Comparison of ENCODE assay signal across 23 mouse cellular contexts in genomic region chr11:94943054-94943453, GRCm38 (mm10). TPM values are rescaled to one million over a fixed set of nuclear protein-coding genes. Genes with fewer than 3 reads are reported as not detected.
A peak's percentile ranks its signal among the peaks of the same experiment; 100 is the strongest.
DNase-seq lines count a peak whose midpoint lies in the region; ATAC-seq and TF ChIP-seq lines count a peak whose summit lies in the region.
"Had no signal": no experiment of that assay in that cellular context is flagged by ENCODE, and none has a peak within 500 bp of the region (broad histone marks: within the 10 kb centered on the region; RNA-seq: fewer than 3 reads in every experiment).

No protein-coding gene starts in this region.

- peaks cover 20% of the 10 kb centered on the region for H3K27me3 ChIP-seq in heart, embryonic 11.5 days (ENCODE audit: control insufficient read depth, insufficient read depth, low read length)
- H3K27me3 ChIP-seq in kidney, embryonic 16.5 days (ENCODE audit: insufficient read depth, low read length), result peaks cover 6% of the 10 kb centered on the region; the same call in 1 of the 2 replicates
- no peaks in the 10 kb centered on the region for H3K27me3 ChIP-seq in embryonic facial prominence, embryonic 15.5 days
- no peaks in the 10 kb centered on the region for H3K27me3 ChIP-seq in myocyte (ENCODE audit: control insufficient read depth, insufficient read depth, insufficient read length)

- no peak overlapping the region for H3K4me2 ChIP-seq in heart, embryonic 11.5 days
- H3K4me2 ChIP-seq in kidney, embryonic 16.5 days (replicated peaks; ENCODE audit: low read depth, low read length), result no peak overlapping the region
- peak overlapping the region; percentile 64; the same call in 1 of the 2 replicates for H3K4me2 ChIP-seq in embryonic facial prominence, embryonic 15.5 days (replicated peaks)
- H3K4me2 ChIP-seq in myocyte (ENCODE audit: low read depth), result no peak overlapping the region
- H3K4me2 ChIP-seq: neural tube, embryonic 12.5 days had no signal

- no peak for TF ChIP-seq CTCF in left cerebral cortex, adult 2 months (IDR thresholded peaks at IDR 0.05)

- H3K4me1 ChIP-seq in heart, embryonic 11.5 days (ENCODE audit: control insufficient read depth, insufficient read depth, low read length), result no peaks in the 10 kb centered on the region
- H3K4me1 ChIP-seq in kidney, embryonic 16.5 days (ENCODE audit: insufficient read depth, low read length), result peaks cover 3% of the 10 kb centered on the region; the same call in 1 of the 2 replicates
- peaks cover 90% of the 10 kb centered on the region for H3K4me1 ChIP-seq in embryonic facial prominence, embryonic 15.5 days

- TF ChIP-seq POLR2A in myocyte (IDR thresholded peaks at IDR 0.05; ENCODE audit: insufficient read length, low read depth), result no peak

- intact Hi-C loops in left cerebral cortex, adult 2 months (cut with DNase I), result loop anchor here (10.0 kb wide), 1 partner anchor 162 kb away; no protein-coding TSS in a partner anchor

- H3K79me2 ChIP-seq in myocyte (ENCODE audit: control insufficient read depth, insufficient read depth), result peaks cover 8% of the 10 kb centered on the region

- peak; percentile 91 for DNase-seq in heart, adult 11 months
- DNase-seq in kidney, postnatal 36 days, result no peak
- DNase-seq in left cerebral cortex, adult 2 months (ENCODE audit: extremely low spot score in 1 of 2, low spot score in 2 of 2), result no peak
- no peak for DNase-seq in cerebellum, postnatal 14 days
- DNase-seq: cerebellum, adult 11-12 months; forebrain, postnatal 0 days; gastrocnemius, postnatal 10 days had no signal

- H3K9me3 ChIP-seq in heart, embryonic 11.5 days (replicated peaks; ENCODE audit: control insufficient read depth, low read length), result no peaks in the 10 kb centered on the region
- no peaks in the 10 kb centered on the region for H3K9me3 ChIP-seq in kidney, embryonic 16.5 days (ENCODE audit: low read length)
- H3K9me3 ChIP-seq in embryonic facial prominence, embryonic 15.5 days (replicated peaks), result no peaks in the 10 kb centered on the region
- H3K9me3 ChIP-seq: G1E; megakaryocyte, embryonic 14.5 days; neural tube, embryonic 12.5 days had no signal

- WGBS in heart, embryonic 11.5 days (ENCODE audit: insufficient replicate concordance), result 72% methylated on average over 15 of the region's 15 CpGs
- 75% methylated on average over 15 of the region's 15 CpGs for WGBS in kidney, embryonic 16.5 days
- WGBS in embryonic facial prominence, embryonic 15.5 days, result 81% methylated on average over 15 of the region's 15 CpGs

- H3ac ChIP-seq in myocyte (ENCODE audit: control insufficient read depth, insufficient read length), result no peak overlapping the region

- H3K27ac ChIP-seq in heart, embryonic 11.5 days (ENCODE audit: low read depth, low read length), result no peak overlapping the region
- H3K27ac ChIP-seq in kidney, embryonic 16.5 days (ENCODE audit: low read length), result peak overlapping the region; percentile 62; the same call in 1 of the 2 replicates
- H3K27ac ChIP-seq in embryonic facial prominence, embryonic 15.5 days (replicated peaks), result peak overlapping the region; percentile 98
- no peak overlapping the region for H3K27ac ChIP-seq in left cerebral cortex, adult 2 months
- H3K27ac ChIP-seq: neural tube, embryonic 12.5 days had no signal

- no peak overlapping the region for H3K9ac ChIP-seq in heart, embryonic 11.5 days (ENCODE audit: low read depth, low read length)
- H3K9ac ChIP-seq in kidney, embryonic 16.5 days (replicated peaks; ENCODE audit: low read length), result no peak overlapping the region
- no peak overlapping the region for H3K9ac ChIP-seq in embryonic facial prominence, embryonic 15.5 days
- H3K9ac ChIP-seq: forebrain, postnatal 0 days; neural tube, embryonic 12.5 days had no signal

- no peak overlapping the region for H3K4me3 ChIP-seq in heart, embryonic 11.5 days (ENCODE audit: low read depth, low read length)
- H3K4me3 ChIP-seq in kidney, embryonic 16.5 days (ENCODE audit: low read length), result no peak overlapping the region
- H3K4me3 ChIP-seq in embryonic facial prominence, embryonic 15.5 days (replicated peaks), result 0 out of 2 replicates have a peak overlapping the region, but pooled peaks have one; percentile 1
- no peak overlapping the region for H3K4me3 ChIP-seq in myocyte
- no peak overlapping the region for H3K4me3 ChIP-seq in left cerebral cortex, adult 2 months
- H3K4me3 ChIP-seq: erythroblast, embryonic 14.5 days; megakaryocyte, embryonic 14.5 days; neural tube, embryonic 12.5 days had no signal

- no peak for ATAC-seq in heart, embryonic 11.5 days (replicated peaks; ENCODE audit: insufficient number of reproducible peaks, low FRiP score, low TSS enrichment)
- no peak for ATAC-seq in kidney, embryonic 16.5 days (ENCODE audit: low FRiP score, low TSS enrichment)
- no peak for ATAC-seq in embryonic facial prominence, embryonic 15.5 days (ENCODE audit: insufficient number of reproducible peaks, low FRiP score, low TSS enrichment, low read depth)
- ATAC-seq: forebrain, postnatal 0 days had no signal

- peaks cover 6% of the 10 kb centered on the region; the same call in 1 of the 2 replicates for H3K36me3 ChIP-seq in heart, embryonic 11.5 days (ENCODE audit: control insufficient read depth, insufficient read depth, low read length)
- H3K36me3 ChIP-seq in kidney, embryonic 16.5 days (ENCODE audit: insufficient read depth, low read length), result peaks cover 23% of the 10 kb centered on the region; the same call in 1 of the 2 replicates
- H3K36me3 ChIP-seq in embryonic facial prominence, embryonic 15.5 days, result peaks cover 86% of the 10 kb centered on the region
- peaks cover 8% of the 10 kb centered on the region for H3K36me3 ChIP-seq in myocyte (ENCODE audit: control insufficient read depth, insufficient read depth)
- H3K36me3 ChIP-seq: G1E; neural tube, embryonic 12.5 days had no signal

TF ChIP-seq in myocyte, 11 proteins besides CTCF, POLR2A, EP300 and RAD21:
- peak; percentile 12 for TF ChIP-seq POLR2AphosphoS2 (IDR thresholded peaks at IDR 0.05; ENCODE audit: insufficient read length, low read depth)
- TF ChIP-seq USF1 (IDR thresholded peaks at IDR 0.05; ENCODE audit: low read depth), result no peak

RNA-seq across cellular contexts. Expression of gene Col1a1, which starts 7.0 kb away (rescaled TPM):
- polyA plus RNA-seq in heart, embryonic 11.5 days (2014; fragmentation: Nextera tagmentation; extraction: Ambion mirVana), result 129 and 157 TPM in 2 replicates
- polyA plus RNA-seq in kidney, embryonic 16.5 days (2015; fragmentation: Nextera tagmentation; extraction: Ambion mirVana), result 869 and 941 TPM in 2 replicates
- 4,177 and 4,242 TPM in 2 replicates for polyA plus RNA-seq in embryonic facial prominence, embryonic 15.5 days (2015; fragmentation: Nextera tagmentation; extraction: Ambion mirVana)
- polyA plus RNA-seq in myocyte (2012; fragmentation: generic; extraction: Trizol), result 206 TPM
- 10 to 100 TPM; 15.2 to 16.9 TPM for total RNA-seq in left cerebral cortex, adult 2 months (2021)
- total RNA-seq: hematopoietic stem cell, adult 5-6 weeks had no signal
- polyA plus RNA-seq: G1E had no signal

RNA-seq across cellular contexts. Expression of gene Hils1, which starts 24.3 kb away (rescaled TPM):
- 0.24 TPM in 1 of 2 replicates, not detected in the other for polyA plus RNA-seq in heart, embryonic 11.5 days (2014; fragmentation: Nextera tagmentation; extraction: Ambion mirVana)
- polyA plus RNA-seq in kidney, embryonic 16.5 days (2015; fragmentation: Nextera tagmentation; extraction: Ambion mirVana), result not detected in 2 replicates
- 0.25 TPM in 1 of 2 replicates, not detected in the other for polyA plus RNA-seq in embryonic facial prominence, embryonic 15.5 days (2015; fragmentation: Nextera tagmentation; extraction: Ambion mirVana)
- 0.37 TPM for polyA plus RNA-seq in myocyte (2012; fragmentation: generic; extraction: Trizol)
- total RNA-seq in left cerebral cortex, adult 2 months (2021), result not detected
- total RNA-seq: adrenal gland, adult 18-20 months; forebrain, postnatal 0 days; G1E; gastrocnemius, postnatal 10 days; hematopoietic stem cell, adult 5-6 weeks; layer of hippocampus, postnatal 10 days; midbrain, postnatal 0 days had no signal
- polyA plus RNA-seq: brain, embryonic 14.5 days; cortical plate, adult 2 months; erythroblast, embryonic 14.5 days; forebrain, postnatal 0 days; G1E; lung, embryonic 16.5 days; midbrain, postnatal 0 days; neural tube, embryonic 12.5 days had no signal

RNA-seq across cellular contexts. Expression of gene Sgca, which starts 33.1 kb away (rescaled TPM):
- polyA plus RNA-seq in heart, embryonic 11.5 days (2014; fragmentation: Nextera tagmentation; extraction: Ambion mirVana), result 24.7 and 25.3 TPM in 2 replicates
- 0.19 and 0.71 TPM in 2 replicates for polyA plus RNA-seq in kidney, embryonic 16.5 days (2015; fragmentation: Nextera tagmentation; extraction: Ambion mirVana)
- polyA plus RNA-seq in embryonic facial prominence, embryonic 15.5 days (2015; fragmentation: Nextera tagmentation; extraction: Ambion mirVana), result 11.7 and 14.6 TPM in 2 replicates
- polyA plus RNA-seq in myocyte (2012; fragmentation: generic; extraction: Trizol), result 303 TPM
- under 1 TPM in 1 of 2 experiments, not detected in 1; 0.35 TPM for total RNA-seq in left cerebral cortex, adult 2 months (2021)
- total RNA-seq: forebrain, postnatal 0 days; hematopoietic stem cell, adult 5-6 weeks; left cerebral cortex, postnatal 4 days; midbrain, postnatal 0 days had no signal
- polyA plus RNA-seq: erythroblast, embryonic 14.5 days; G1E had no signal

RNA-seq across cellular contexts. Expression of gene Ppp1r9b, which starts 47.8 kb away (rescaled TPM):
- 11.4 and 16.3 TPM in 2 replicates for polyA plus RNA-seq in heart, embryonic 11.5 days (2014; fragmentation: Nextera tagmentation; extraction: Ambion mirVana)
- 9.9 and 10.7 TPM in 2 replicates for polyA plus RNA-seq in kidney, embryonic 16.5 days (2015; fragmentation: Nextera tagmentation; extraction: Ambion mirVana)
- 11.0 and 12.8 TPM in 2 replicates for polyA plus RNA-seq in embryonic facial prominence, embryonic 15.5 days (2015; fragmentation: Nextera tagmentation; extraction: Ambion mirVana)
- 42.4 TPM for polyA plus RNA-seq in myocyte (2012; fragmentation: generic; extraction: Trizol)
- total RNA-seq in left cerebral cortex, adult 2 months (2021), result 100 to 1,000 TPM; 709 to 735 TPM

Comparison
In these comparisons a context has a peak if more than half of its experiments do, and no peak if none do; other contexts are left out.
1. H3K27ac ChIP-seq: peak in kidney, embryonic 16.5 days (single experiment) and embryonic facial prominence, embryonic 15.5 days (single experiment); none in heart, embryonic 11.5 days (single experiment) and left cerebral cortex, adult 2 months (single experiment).
2. RNA of gene Sgca, which starts 33.1 kb away (polyA plus RNA-seq): 303 TPM in myocyte (single experiment); 24.7 to 25.3 TPM in heart, embryonic 11.5 days, 11.7 to 14.6 TPM in embryonic facial prominence, embryonic 15.5 days and 0.19 to 0.71 TPM in kidney, embryonic 16.5 days; every median in the first group is over 10 times any median in the second.